Mouse (Mus musculus): ENCODE measurements around the gene Nfatc3.

- TF ChIP-seq CTCF (IDR thresholded peaks at IDR 0.05; ENCODE audit: borderline replicate concordance, insufficient read depth, low read depth, low read length) (no peak), POLR2A (IDR thresholded peaks at IDR 0.05; ENCODE audit: borderline replicate concordance, insufficient read depth, low read length) (no peak)
These were observed 78.7 kb downstream of the Nfatc3 start for GRCm38 (mm10) chr8:106137218-106137905.
